Mouse (Mus musculus): ENCODE results near the gene Wbp2. TPM values are rescaled to one million over a fixed set of nuclear protein-coding genes. Genes with fewer than 3 reads are reported as not detected.

The Wbp2 gene
- polyA plus RNA-seq, 3 experiments from 2014 or later = 153 to 156 (median 154) TPM

DNA sequence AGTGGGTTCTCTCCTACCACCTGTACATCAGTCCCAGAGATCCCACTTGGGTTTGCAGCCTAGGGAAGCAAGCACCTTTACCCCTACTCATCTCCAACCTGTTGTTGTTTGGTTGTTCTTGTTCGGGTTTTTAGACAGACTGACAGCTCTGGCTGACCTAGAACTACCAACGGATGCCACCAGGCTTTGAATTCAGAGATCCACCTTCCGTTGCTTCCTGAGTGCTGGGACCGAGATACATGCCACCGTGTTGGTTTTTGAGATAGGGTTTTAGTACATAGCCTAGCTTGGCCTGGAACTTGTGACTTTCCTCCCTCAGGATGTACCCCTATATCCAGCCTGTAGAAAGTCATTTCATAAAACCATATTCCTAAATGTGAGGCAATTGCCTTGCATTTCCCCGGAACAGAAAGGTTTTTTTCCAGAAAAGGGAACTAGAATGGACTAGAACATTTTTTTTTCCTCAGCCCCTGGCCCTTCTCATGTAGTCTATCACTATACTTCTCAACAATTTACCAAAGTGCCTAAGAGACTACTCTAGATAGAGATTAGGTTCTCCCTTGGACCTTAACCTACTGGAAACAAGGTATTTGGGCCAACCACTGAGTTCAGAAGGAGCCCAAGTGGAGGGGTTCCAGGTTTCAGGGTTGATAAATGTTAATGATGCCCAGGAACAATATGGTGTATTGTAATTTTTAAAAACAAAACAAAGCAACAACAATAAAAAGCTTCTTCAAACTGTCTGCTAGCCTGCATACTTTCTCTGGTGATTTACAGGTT is 57.5 kb downstream of the Wbp2 start:
- no peak for ATAC-seq

Other genes starting within 250 kb of the Wbp2 start
- not detected for gene Myo15b, start 228.6 kb downstream of the Wbp2 start, polyA plus RNA-seq (2017; shearing (Covaris generic))
- 1 to 10 TPM in 2 of 3 experiments, under 1 TPM in 1; 0.40 to 1.4 (median 1.1) TPM for gene Smim5, start 187.0 kb downstream of the Wbp2 start, polyA plus RNA-seq (2017; shearing (Covaris generic))
- gene Smim6, start 175.0 kb downstream of the Wbp2 start, polyA plus RNA-seq (2017; shearing (Covaris generic)) = 1 to 10 TPM; 2.7 to 5.1 (median 4.3) TPM
- 10 to 100 TPM; 35.6 to 55.2 (median 39.2) TPM for gene Sap30bp, start 153.7 kb downstream of the Wbp2 start, polyA plus RNA-seq (2017; shearing (Covaris generic))
- gene Recql5, start 153.5 kb downstream of the Wbp2 start, polyA plus RNA-seq (2017; shearing (Covaris generic)) = 10 to 100 TPM; 18.2 to 30.3 (median 23.7) TPM
- gene Itgb4, start 112.3 kb downstream of the Wbp2 start, polyA plus RNA-seq (2017; shearing (Covaris generic)) = not detected
- gene Galk1, start 74.3 kb downstream of the Wbp2 start, polyA plus RNA-seq (2017; shearing (Covaris generic)) = 10 to 100 TPM; 14.4 to 20.1 (median 15.9) TPM
- gene H3f3b, start 59.0 kb downstream of the Wbp2 start, polyA plus RNA-seq (2017; shearing (Covaris generic)) = 1,000 to 10,000 TPM; 1,545 to 2,086 (median 2,075) TPM
- gene Unk, start 56.7 kb downstream of the Wbp2 start, polyA plus RNA-seq (2017; shearing (Covaris generic)) = 10 to 100 TPM; 10.1 to 14.6 (median 12.7) TPM
- gene Unc13d, start 9.0 kb downstream of the Wbp2 start, polyA plus RNA-seq (2017; shearing (Covaris generic)) = 100 to 1,000 TPM in 1 of 3 experiments, 10 to 100 TPM in 2; 80.1 to 128 (median 81.9) TPM
- under 1 TPM in 1 of 3 experiments, not detected in 2; 0.39 TPM for gene Trim47, start 40.2 kb upstream of the Wbp2 start, polyA plus RNA-seq (2017; shearing (Covaris generic))
- 10 to 100 TPM in 2 of 3 experiments, 1 to 10 TPM in 1; 9.5 to 13.3 (median 11.4) TPM for gene Trim65, start 44.1 kb upstream of the Wbp2 start, polyA plus RNA-seq (2017; shearing (Covaris generic))
- 10 to 100 TPM; 14.3 to 30.6 (median 28.0) TPM for gene Mrpl38, start 51.9 kb upstream of the Wbp2 start, polyA plus RNA-seq (2017; shearing (Covaris generic))
- 1 to 10 TPM; 3.2 to 3.5 (median 3.3) TPM for gene Fbf1, start 81.2 kb upstream of the Wbp2 start, polyA plus RNA-seq (2017; shearing (Covaris generic))
- gene Ten1, start 111.9 kb upstream of the Wbp2 start, polyA plus RNA-seq (2017; shearing (Covaris generic)) = 10 to 100 TPM; 49.0 to 66.5 (median 54.4) TPM
- 10 to 100 TPM; 10.3 to 14.2 (median 13.6) TPM for gene Acox1, start 112.0 kb upstream of the Wbp2 start, polyA plus RNA-seq (2017; shearing (Covaris generic))
- gene Evpl, start 151.1 kb upstream of the Wbp2 start, polyA plus RNA-seq (2017; shearing (Covaris generic)) = not detected
- gene Srp68, start 187.2 kb upstream of the Wbp2 start, polyA plus RNA-seq (2017; shearing (Covaris generic)) = 10 to 100 TPM; 40.4 to 44.2 (median 42.3) TPM
- gene Galr2, start 193.9 kb upstream of the Wbp2 start, polyA plus RNA-seq (2017; shearing (Covaris generic)) = not detected
- 10 to 100 TPM; 70.3 to 96.0 (median 70.6) TPM for gene Exoc7, start 220.2 kb upstream of the Wbp2 start, polyA plus RNA-seq (2017; shearing (Covaris generic))
- not detected for gene Foxj1, start 248.4 kb upstream of the Wbp2 start, polyA plus RNA-seq (2017; shearing (Covaris generic))

All from inflammation-experienced regulatory T-cells, adult 6 months (primary cell).